Mouse (Mus musculus): ENCODE results near the gene H2afz.

Gene H2afz

GRCm38 (mm10) chr3:137881093-137881492 lies 16.8 kb downstream of the H2afz start:
- ChIA-PET POLR2A (interaction anchor here in 3 of 4 experiments (0.7 to 22.3 kb wide), 4 partner anchors 13 to 17 kb away, joined by 3 to 294 read pairs (median 50); partner anchors contain the start of genes Dnajb14 (in 3 of the 3) and H2afz (in 3 of the 3)), CTCF (interaction anchor here in 1 of 4 experiments (0.7 kb wide), 1 partner anchor 103 kb away, joined by 3 read pairs; no protein-coding TSS in a partner anchor)

DNA sequence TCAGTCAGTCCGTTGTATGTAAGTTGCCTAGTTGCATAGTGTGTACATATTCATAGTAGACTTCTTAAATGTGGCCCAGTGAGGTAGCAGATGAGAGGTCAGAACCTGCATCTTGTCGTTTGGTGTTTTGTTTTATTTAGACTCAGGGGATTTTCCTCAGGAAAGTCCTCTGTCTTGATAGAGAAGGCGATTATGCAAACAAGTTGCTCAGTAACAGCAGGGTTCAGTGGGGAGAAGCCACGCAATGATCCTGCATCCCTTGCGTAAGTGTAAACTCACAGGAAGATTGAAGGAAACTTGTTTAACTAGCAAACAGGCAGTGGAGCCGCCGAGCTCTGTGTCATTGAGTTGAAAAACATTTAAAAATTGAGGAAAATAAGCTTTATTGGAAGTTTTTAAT lies 23.7 kb downstream of the H2afz start:
- POLR2A ChIA-PET, result interaction anchor here (0.6 to 22.3 kb wide), 15 partner anchors 8 to 340 kb away, joined by 3 to 294 read pairs (median 4); partner anchors contain the start of genes H2afz (in 3 of the 4), Dnajb14 (in 2 of the 4), Mttp (in 1 of the 4) and Trmt10a (in 1 of the 4)
- CTCF ChIA-PET, result no interaction called here

- POLR2A ChIA-PET, result interaction anchor here in 3 of 4 experiments (0.5 to 22.3 kb wide), 8 partner anchors 9 to 253 kb away, joined by 3 to 294 read pairs (median 7); partner anchors contain the start of genes H2afz (in 3 of the 3), Dnajb14 (in 2 of the 3) and Trmt10a (in 1 of the 3)
- CTCF ChIA-PET, result interaction anchor here in 1 of 4 experiments (0.7 kb wide), 1 partner anchor 179 kb away, joined by 5 read pairs; no protein-coding TSS in a partner anchor
These were observed 26.8 kb downstream of the H2afz start for GRCm38 (mm10) chr3:137891089-137891488.

- CTCF ChIA-PET, result no interaction called here
- POLR2A ChIA-PET, result interaction anchor here in 3 of 4 experiments (0.8 to 22.3 kb wide), 8 partner anchors 8 to 252 kb away, joined by 3 to 294 read pairs (median 6); partner anchors contain the start of genes H2afz (in 3 of the 3), Dnajb14 (in 2 of the 3), Mttp (in 1 of the 3) and Trmt10a (in 1 of the 3)
These were observed 27.8 kb downstream of the H2afz start for GRCm38 (mm10) chr3:137892118-137892517.

- POLR2A ChIA-PET, result interaction anchor here in 2 of 4 experiments (0.6 to 22.3 kb wide), 3 partner anchors 9 to 30 kb away, joined by 3 to 294 read pairs (median 8); partner anchors contain the start of genes H2afz (in 2 of the 2) and Dnajb14 (in 1 of the 2)
- CTCF ChIA-PET, result interaction anchor here in 1 of 4 experiments (0.6 kb wide), 1 partner anchor 11 kb away, joined by 4 read pairs; no protein-coding TSS in a partner anchor
These were observed 29.5 kb downstream of the H2afz start for GRCm38 (mm10) chr3:137893789-137894188.

DNA sequence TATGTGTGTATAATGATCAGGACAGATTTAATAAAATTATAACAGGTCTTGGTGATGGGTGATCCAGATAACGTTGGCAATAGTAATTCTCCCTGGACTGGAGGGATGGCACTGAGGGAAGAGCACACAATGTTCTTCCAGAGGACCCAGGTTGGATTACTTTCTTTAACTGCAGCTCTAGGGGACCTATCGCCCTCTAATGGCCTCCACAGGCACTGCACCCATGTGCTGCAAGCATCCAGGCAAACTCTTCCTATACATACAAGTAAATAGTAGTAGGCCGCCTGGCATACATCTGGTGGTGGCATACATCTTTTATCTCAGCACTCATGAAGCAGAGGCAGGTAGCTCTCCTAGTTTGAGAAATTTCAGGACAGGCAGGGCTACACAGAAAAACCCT lies 30.9 kb downstream of the H2afz start:
- ChIA-PET CTCF (no interaction called here), POLR2A (interaction anchor here in 1 of 4 experiments (1.5 kb wide), 1 partner anchor 12 kb away, joined by 3 read pairs; no protein-coding TSS in a partner anchor)

DNA sequence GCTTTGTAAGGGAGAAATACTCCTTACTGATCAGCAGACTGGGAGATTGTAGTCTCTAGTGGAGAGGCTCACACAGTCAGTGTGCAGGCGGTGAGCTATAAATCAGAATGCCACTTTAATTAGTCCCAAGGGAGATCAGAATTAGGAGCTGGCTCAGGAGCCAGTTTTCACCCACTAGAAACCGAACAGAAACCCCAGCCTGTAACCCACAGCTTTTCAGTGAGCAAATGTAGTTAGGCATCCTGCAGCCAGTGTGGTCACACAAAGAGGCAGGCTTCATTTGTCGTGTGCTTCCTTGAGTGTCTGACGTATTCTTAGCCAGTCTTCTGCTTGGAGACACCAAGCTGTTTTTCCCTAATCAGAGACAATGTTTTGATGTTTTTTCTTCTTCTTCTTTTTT lies 32.1 kb downstream of the H2afz start:
- POLR2A ChIA-PET, result interaction anchor here in 2 of 4 experiments (1.2 to 1.6 kb wide), 3 partner anchors 11 to 32 kb away, joined by 3 to 6 read pairs (median 3); partner anchors contain the start of gene H2afz (in 1 of the 2)
- CTCF ChIA-PET, result no interaction called here

- ChIA-PET POLR2A (interaction anchor here in 2 of 4 experiments (1.2 to 1.6 kb wide), 3 partner anchors 10 to 33 kb away, joined by 3 to 6 read pairs (median 3); partner anchors contain the start of gene H2afz (in 1 of the 2)), CTCF (no interaction called here)
These were observed 32.6 kb downstream of the H2afz start for GRCm38 (mm10) chr3:137896867-137897266.

- ChIA-PET POLR2A (no interaction called here), CTCF (interaction anchor here in 1 of 4 experiments (0.6 kb wide), 1 partner anchor 93 kb away, joined by 3 read pairs; no protein-coding TSS in a partner anchor)
These were observed 33.4 kb downstream of the H2afz start for GRCm38 (mm10) chr3:137897685-137898084.

- POLR2A ChIA-PET, result interaction anchor here in 2 of 4 experiments (0.7 to 2.8 kb wide), 8 partner anchors 9 to 39 kb away, joined by 3 to 11 read pairs (median 4); partner anchors contain the start of genes H2afz (in 2 of the 2) and Dnajb14 (in 1 of the 2)
- CTCF ChIA-PET, result interaction anchor here in 1 of 4 experiments (0.6 to 0.8 kb wide), 2 partner anchors 93 to 297 kb away, joined by 4 to 5 read pairs; no protein-coding TSS in a partner anchor
These were observed 35.9 kb downstream of the H2afz start for GRCm38 (mm10) chr3:137900149-137900548.

DNA sequence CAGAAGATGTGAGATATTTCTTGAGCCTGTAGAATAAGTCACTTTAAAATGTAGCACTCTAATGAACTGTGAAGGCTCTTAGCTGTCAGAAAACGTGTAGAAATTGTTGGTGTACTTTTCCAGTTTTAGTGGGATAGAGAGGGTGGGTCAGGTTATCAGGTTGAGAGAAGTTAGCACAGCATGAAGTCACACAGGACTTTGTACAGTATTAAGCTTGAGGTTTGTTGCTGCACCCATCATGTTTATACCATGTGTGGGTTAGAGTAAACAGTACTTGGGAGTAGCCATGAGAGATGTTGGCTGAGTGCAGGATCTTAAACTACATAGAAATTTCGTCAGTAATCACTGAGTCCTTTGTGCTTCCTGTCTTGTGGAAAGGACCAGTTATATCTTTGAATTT lies 48.8 kb downstream of the H2afz start:
- ChIA-PET CTCF (no interaction called here), POLR2A (interaction anchor here in 2 of 4 experiments (0.7 to 1.7 kb wide), 5 partner anchors 13 to 49 kb away, joined by 3 to 6 read pairs (median 4); partner anchors contain the start of gene H2afz (in 1 of the 2))

DNA sequence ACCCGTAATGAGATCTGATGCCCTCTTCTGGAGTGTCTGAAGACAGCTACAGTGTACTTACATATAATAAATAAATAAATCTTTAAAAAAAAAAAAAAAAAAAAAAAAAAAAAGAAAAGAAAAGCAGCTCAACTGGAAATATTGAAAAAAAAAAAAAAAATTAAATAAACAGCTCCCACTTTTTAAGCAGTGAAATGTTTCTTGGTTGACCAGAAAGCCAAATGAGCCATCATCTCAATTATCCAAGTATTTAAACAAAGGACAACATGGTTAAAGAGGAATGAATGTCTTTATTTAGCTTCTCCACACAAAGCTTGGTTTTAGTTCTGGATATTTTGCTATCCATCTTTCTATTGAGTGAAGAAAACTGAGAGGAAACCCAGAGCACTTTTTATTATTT lies 50.3 kb downstream of the H2afz start:
- ChIA-PET POLR2A (interaction anchor here in 3 of 4 experiments (0.6 to 6.3 kb wide), 3 partner anchors 49 to 51 kb away, joined by 3 to 39 read pairs (median 4); partner anchors contain the start of gene H2afz (in 2 of the 3)), CTCF (interaction anchor here in 1 of 4 experiments (0.7 kb wide), 1 partner anchor 63 kb away, joined by 3 read pairs; no protein-coding TSS in a partner anchor)

Data from embryonic stem cell, embryonic (primary cell).